Mouse (Mus musculus): ENCODE data around the gene Htr2a.

DNA sequence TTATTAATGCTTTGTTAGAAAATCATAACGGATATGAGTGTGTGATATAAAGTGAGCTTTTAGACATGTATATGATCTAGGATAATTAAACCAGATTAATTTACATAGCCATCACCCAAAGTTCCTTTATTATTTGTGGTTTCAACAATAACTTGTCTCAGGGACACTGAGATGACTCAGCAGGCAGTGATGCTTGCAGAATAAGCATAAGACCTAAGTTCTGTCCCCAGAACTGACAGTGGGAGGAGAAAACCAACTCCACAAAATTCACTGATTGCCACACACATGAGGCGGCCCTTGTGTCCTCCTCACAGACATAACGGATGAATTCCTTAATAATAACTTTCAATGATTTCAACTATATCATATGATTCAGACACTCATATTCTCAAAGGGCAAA lies 58.6 kb downstream of the Htr2a start:
- no peak for TF ChIP-seq CTCF (IDR thresholded peaks at IDR 0.05; ENCODE audit: borderline replicate concordance, extremely low read depth, insufficient read depth, insufficient read length)
- TF ChIP-seq POLR2A (IDR thresholded peaks at IDR 0.05; ENCODE audit: borderline replicate concordance, extremely low read depth, insufficient read depth, insufficient read length, poor library complexity, severe bottlenecking), result no peak
